ENCODE assay signal across 9 mouse cellular contexts in the genomic region with DNA sequence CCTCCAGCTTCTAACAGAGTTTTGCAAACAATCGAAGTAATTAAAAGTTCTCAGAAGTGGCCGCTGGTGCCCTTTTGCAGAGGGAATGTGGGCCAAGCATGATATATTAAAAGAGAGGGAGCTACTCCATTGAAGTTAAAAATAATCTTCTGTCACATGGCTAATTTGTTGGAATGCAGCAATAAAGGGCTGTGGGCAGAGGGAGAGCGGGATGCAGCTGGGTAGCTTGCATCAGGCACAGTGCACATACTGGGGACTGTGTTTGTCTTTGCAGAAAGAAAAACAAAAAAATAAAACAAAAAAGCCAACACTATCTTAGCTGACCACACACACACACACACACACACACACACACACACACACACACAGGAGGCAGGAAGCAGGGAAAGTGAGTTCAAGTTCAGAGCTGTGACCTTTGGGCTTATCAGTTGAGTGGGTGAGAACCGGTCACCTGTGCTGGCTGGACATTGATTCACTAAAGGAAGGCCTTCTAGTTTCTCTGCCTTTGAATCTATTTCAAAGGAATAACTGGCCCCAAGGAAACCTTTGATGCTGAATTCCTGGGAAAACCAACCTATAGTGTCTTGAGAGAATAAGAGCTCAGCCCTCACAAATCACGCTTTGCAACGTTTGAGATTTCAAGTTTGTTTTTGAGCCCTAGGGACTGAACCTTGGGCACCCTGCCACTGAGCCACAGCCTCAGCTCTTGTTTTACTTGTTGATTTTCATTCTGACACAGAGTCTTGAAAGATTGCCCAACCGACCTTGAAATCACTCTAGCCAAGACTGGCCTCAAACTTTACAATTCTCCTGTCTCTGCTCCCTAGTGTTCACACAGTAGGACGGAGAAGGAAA. TPM values are rescaled to one million over a fixed set of nuclear protein-coding genes. Genes with fewer than 3 reads are reported as not detected.
A peak's percentile ranks its signal among the peaks of the same experiment; 100 is the strongest.
DNase-seq lines count a peak whose midpoint lies in the region; ATAC-seq and TF ChIP-seq lines count a peak whose summit lies in the region.
"Had no signal": no experiment of that assay in that cellular context is flagged by ENCODE, and none has a peak within 500 bp of the region (broad histone marks: within the 10 kb centered on the region; RNA-seq: fewer than 3 reads in every experiment).

No protein-coding gene starts in this region.

- 41% methylated on average over 8 of the region's 8 CpGs for WGBS in hindbrain, postnatal 0 days
- 65% methylated on average over 8 of the region's 8 CpGs for WGBS in hindbrain, embryonic 11.5 days
- 26% methylated on average over 8 of the region's 8 CpGs for WGBS in heart, postnatal 0 days

- H3K27ac ChIP-seq in hindbrain, postnatal 0 days = no peak overlapping the region
- H3K27ac ChIP-seq in hindbrain, embryonic 11.5 days (ENCODE audit: low read depth, low read length) = no peak overlapping the region
- peak overlapping the region; percentile 83 for H3K27ac ChIP-seq in heart, postnatal 0 days (ENCODE audit: low read depth)
- H3K27ac ChIP-seq: liver, embryonic 14.5 days had no signal

- H3K4me3 ChIP-seq in hindbrain, postnatal 0 days (ENCODE audit: low read length) = no peak overlapping the region
- no peak overlapping the region for H3K4me3 ChIP-seq in hindbrain, embryonic 11.5 days (ENCODE audit: low read depth, low read length)
- no peak overlapping the region for H3K4me3 ChIP-seq in heart, postnatal 0 days (ENCODE audit: low read depth, low read length)

- no peak for ATAC-seq in hindbrain, postnatal 0 days
- ATAC-seq in hindbrain, embryonic 11.5 days (ENCODE audit: low FRiP score) = no peak
- ATAC-seq in heart, postnatal 0 days (ENCODE audit: insufficient read depth, low read depth) = peak; percentile 75
- ATAC-seq in megakaryocyte-erythroid progenitor cell, adult 5-6 weeks (replicated peaks; ENCODE audit: low FRiP score, low TSS enrichment, poor library complexity, severe bottlenecking) = no peak

- no peaks in the 10 kb centered on the region for H3K27me3 ChIP-seq in hindbrain, postnatal 0 days (ENCODE audit: insufficient read depth, low read length)
- no peaks in the 10 kb centered on the region for H3K27me3 ChIP-seq in hindbrain, embryonic 11.5 days (ENCODE audit: control insufficient read depth, insufficient read depth, low read length)
- H3K27me3 ChIP-seq in heart, postnatal 0 days (ENCODE audit: control insufficient read depth, insufficient read depth, low read length) = no peaks in the 10 kb centered on the region

- H3K9ac ChIP-seq in hindbrain, postnatal 0 days (replicated peaks; ENCODE audit: low read length) = no peak overlapping the region
- no peak overlapping the region for H3K9ac ChIP-seq in hindbrain, embryonic 11.5 days (ENCODE audit: low read depth, low read length)
- H3K9ac ChIP-seq in heart, postnatal 0 days (replicated peaks; ENCODE audit: low read depth, low read length) = no peak overlapping the region
- H3K9ac ChIP-seq: liver, embryonic 14.5 days had no signal

- TF ChIP-seq CTCF in hindbrain, postnatal 0 days (IDR thresholded peaks at IDR 0.05; ENCODE audit: low read depth) = no peak
- TF ChIP-seq CTCF in heart, postnatal 0 days (IDR thresholded peaks at IDR 0.05; ENCODE audit: low read depth) = no peak

- DNase-seq in hindbrain, postnatal 0 days (ENCODE audit: low spot score) = peak; percentile 27
- DNase-seq in hindbrain, embryonic 11.5 days (ENCODE audit: low spot score) = no peak
- peak; percentile 90 for DNase-seq in adrenal gland, adult 8-10 months
- peak; percentile 72 for DNase-seq in heart, postnatal 0 days (ENCODE audit: low spot score)
- DNase-seq in lung, postnatal 14 days = peak; percentile 62
- no peak for DNase-seq in embryo, embryonic 11 days
- DNase-seq in spleen, postnatal 36 days (ENCODE audit: low spot score in 2 of 2) = no peak

- H3K4me2 ChIP-seq in hindbrain, postnatal 0 days (ENCODE audit: low read depth, low read length) = no peak overlapping the region
- no peak overlapping the region for H3K4me2 ChIP-seq in hindbrain, embryonic 11.5 days (replicated peaks; ENCODE audit: low read depth, low read length)
- no peak overlapping the region for H3K4me2 ChIP-seq in heart, postnatal 0 days (ENCODE audit: low read depth, low read length)

- H3K4me1 ChIP-seq in hindbrain, postnatal 0 days (ENCODE audit: insufficient read depth, low read length) = no peaks in the 10 kb centered on the region
- H3K4me1 ChIP-seq in hindbrain, embryonic 11.5 days (replicated peaks; ENCODE audit: control insufficient read depth, insufficient read depth, low read length) = no peaks in the 10 kb centered on the region
- H3K4me1 ChIP-seq in heart, postnatal 0 days (ENCODE audit: control insufficient read depth, insufficient read depth) = peaks cover 13% of the 10 kb centered on the region

- TF ChIP-seq EP300 in heart, postnatal 0 days (IDR thresholded peaks at IDR 0.05; ENCODE audit: low read depth) = peak; percentile 39; the same call in 1 of the 2 replicates

- no peaks in the 10 kb centered on the region for H3K9me3 ChIP-seq in hindbrain, postnatal 0 days (ENCODE audit: low read length)
- no peaks in the 10 kb centered on the region for H3K9me3 ChIP-seq in hindbrain, embryonic 11.5 days (ENCODE audit: control insufficient read depth, low read length)
- H3K9me3 ChIP-seq in heart, postnatal 0 days (replicated peaks; ENCODE audit: control insufficient read depth, low read length) = no peaks in the 10 kb centered on the region

- no peaks in the 10 kb centered on the region for H3K36me3 ChIP-seq in hindbrain, postnatal 0 days (ENCODE audit: insufficient read depth, low read length)
- H3K36me3 ChIP-seq in hindbrain, embryonic 11.5 days (ENCODE audit: control insufficient read depth, insufficient read depth, low read length) = no peaks in the 10 kb centered on the region
- no peaks in the 10 kb centered on the region for H3K36me3 ChIP-seq in heart, postnatal 0 days (replicated peaks; ENCODE audit: control insufficient read depth, insufficient read depth, low read length)

RNA-seq across cellular contexts. Expression of a gene that starts 21.0 kb away (rescaled TPM):
- total RNA-seq in hindbrain, postnatal 0 days (2014; rRNA removed) = 89.5 and 95.2 TPM in 2 replicates
- polyA plus RNA-seq in hindbrain, postnatal 0 days (2015; fragmentation: Nextera tagmentation; extraction: Ambion mirVana) = 81.6 and 82.9 TPM in 2 replicates
- 165 and 176 TPM in 2 replicates for polyA plus RNA-seq in hindbrain, embryonic 11.5 days (2014; fragmentation: Nextera tagmentation; extraction: Ambion mirVana)
- total RNA-seq in adrenal gland, adult 8-10 months (2022) = 100 to 1,000 TPM; 398 to 743 (median 524) TPM
- total RNA-seq in heart, postnatal 0 days (2014; rRNA removed; ENCODE audit: low replicate concordance) = 52.8 and 60.0 TPM in 2 replicates
- polyA plus RNA-seq in heart, postnatal 0 days (2015; fragmentation: Nextera tagmentation; extraction: Ambion mirVana) = 36.5 and 44.7 TPM in 2 replicates
- 34.9 and 35.4 TPM in 2 replicates for total RNA-seq in megakaryocyte-erythroid progenitor cell, adult 5-6 weeks (2014; fragmentation: Nextera tagmentation)
- total RNA-seq in megakaryocyte-erythroid progenitor cell, adult 5-6 weeks (2017) = 39.3 and 46.4 TPM in 2 replicates

RNA-seq across cellular contexts. Expression of a gene that starts 33.1 kb away (rescaled TPM):
- 15.5 TPM in 2 replicates for total RNA-seq in hindbrain, postnatal 0 days (2014; rRNA removed)
- 22.9 and 23.2 TPM in 2 replicates for polyA plus RNA-seq in hindbrain, postnatal 0 days (2015; fragmentation: Nextera tagmentation; extraction: Ambion mirVana)
- 16.1 and 18.8 TPM in 2 replicates for polyA plus RNA-seq in hindbrain, embryonic 11.5 days (2014; fragmentation: Nextera tagmentation; extraction: Ambion mirVana)
- total RNA-seq in adrenal gland, adult 8-10 months (2022) = 10 to 100 TPM; 20.6 to 38.9 (median 30.3) TPM
- total RNA-seq in heart, postnatal 0 days (2014; rRNA removed; ENCODE audit: low replicate concordance) = 8.2 and 10.8 TPM in 2 replicates
- 7.3 and 8.5 TPM in 2 replicates for polyA plus RNA-seq in heart, postnatal 0 days (2015; fragmentation: Nextera tagmentation; extraction: Ambion mirVana)
- 48.8 and 52.7 TPM in 2 replicates for total RNA-seq in megakaryocyte-erythroid progenitor cell, adult 5-6 weeks (2014; fragmentation: Nextera tagmentation)
- total RNA-seq in megakaryocyte-erythroid progenitor cell, adult 5-6 weeks (2017) = 25.6 and 39.7 TPM in 2 replicates

Comparison
In these comparisons a context has a peak if more than half of its experiments do, and no peak if none do; other contexts are left out.
1. DNase-seq: peak in hindbrain, postnatal 0 days (single experiment), adrenal gland, adult 8-10 months (single experiment), heart, postnatal 0 days (single experiment) and lung, postnatal 14 days (single experiment); none in hindbrain, embryonic 11.5 days (single experiment), embryo, embryonic 11 days (single experiment) and spleen, postnatal 36 days (0 of 2).